Mouse (Mus musculus) Patski (cell line): ENCODE results near the gene Tubgcp5. TPM values are rescaled to one million over a fixed set of nuclear protein-coding genes. Genes with fewer than 3 reads are reported as not detected.

ENCODE experiments used
- ATAC-seq: fragments of 100-300 bp; one replicate; pipeline ENCODE4 v1.8.0; 2021
- CTCF ChIA-PET: fragments of 350-600 bp; sonication (Branson Sonifier 250); formaldehyde crosslinking; loops from one replicate; lab custom pipeline; 2022; ENCODE audit warnings: inconsistent platforms; lab: Charles Lee
- POLR2A ChIA-PET: fragments of 350-600 bp; sonication (Branson Sonifier 250); formaldehyde crosslinking; loops from one replicate; lab custom pipeline; 2022; ENCODE audit warnings: antibody characterized with exemption, inconsistent platforms; lab: Charles Lee
- DNase-seq: peaks from one replicate; pipeline ENCODE4 v3.0.0-alpha.2; 2011; ENCODE audit warnings: low read depth, low spot score
- H3K27me3 ChIP-seq: fragments of 371-371 bp; one replicate; pipeline ENCODE4 v1.5.1; 2021
- CTCF ChIP-seq: fragments of 100-300 bp; IDR thresholded peaks from one replicate; pipeline ENCODE4 v1.5.1; 2021
- in situ Hi-C: fragments of 300-500 bp; cut with MboI; formaldehyde crosslinking; loops from 3 replicates; pipeline ENCODE4 v1.11.1; 2018; ENCODE audit warnings: low pct_unique_long_range_greater_than_20kb, mixed read lengths
- polyA plus RNA-seq: library from polyadenylated mRNA; unstranded; gene quantifications from one replicate; pipeline ENCODE4 v1.2.3, GENCODE M21; 2021

Gene Tubgcp5
- polyA plus RNA-seq, 1 experiment from 2014 or later = 21.6 TPM

DNA sequence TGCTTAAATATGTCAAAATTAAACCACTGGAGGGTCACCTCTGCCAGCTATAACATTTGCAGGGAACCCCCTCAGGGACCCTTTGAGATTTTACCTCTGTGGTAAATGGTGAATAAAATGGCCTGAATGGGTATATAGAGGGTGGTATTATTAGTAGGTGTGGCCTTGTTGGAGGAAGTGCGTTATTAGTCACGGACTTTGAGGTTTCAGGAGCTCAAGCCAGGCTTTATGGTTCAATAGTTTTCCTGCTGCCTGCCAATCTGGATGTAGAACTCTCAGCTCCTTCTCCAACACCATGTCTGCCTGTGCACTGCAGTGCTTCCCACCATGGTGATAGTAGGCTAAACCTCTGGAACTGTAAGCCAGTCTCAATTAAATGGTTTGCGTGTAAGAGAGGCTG lies 75.3 kb downstream of the Tubgcp5 start:
- ChIA-PET CTCF (interaction anchor here (0.9 to 1.7 kb wide), 6 partner anchors 7 to 55 kb away, joined by 3 to 4 read pairs (median 4); no protein-coding TSS in a partner anchor), POLR2A (interaction anchor here (1.1 kb wide), 1 partner anchor 24 kb away, joined by 4 read pairs; no protein-coding TSS in a partner anchor)
- DNase-seq (no peak), ATAC-seq (peak; percentile 51)
- no peaks in the 10 kb centered on the region for H3K27me3 ChIP-seq
- in situ Hi-C loops = no loop called here
- no peak for TF ChIP-seq CTCF

DNA sequence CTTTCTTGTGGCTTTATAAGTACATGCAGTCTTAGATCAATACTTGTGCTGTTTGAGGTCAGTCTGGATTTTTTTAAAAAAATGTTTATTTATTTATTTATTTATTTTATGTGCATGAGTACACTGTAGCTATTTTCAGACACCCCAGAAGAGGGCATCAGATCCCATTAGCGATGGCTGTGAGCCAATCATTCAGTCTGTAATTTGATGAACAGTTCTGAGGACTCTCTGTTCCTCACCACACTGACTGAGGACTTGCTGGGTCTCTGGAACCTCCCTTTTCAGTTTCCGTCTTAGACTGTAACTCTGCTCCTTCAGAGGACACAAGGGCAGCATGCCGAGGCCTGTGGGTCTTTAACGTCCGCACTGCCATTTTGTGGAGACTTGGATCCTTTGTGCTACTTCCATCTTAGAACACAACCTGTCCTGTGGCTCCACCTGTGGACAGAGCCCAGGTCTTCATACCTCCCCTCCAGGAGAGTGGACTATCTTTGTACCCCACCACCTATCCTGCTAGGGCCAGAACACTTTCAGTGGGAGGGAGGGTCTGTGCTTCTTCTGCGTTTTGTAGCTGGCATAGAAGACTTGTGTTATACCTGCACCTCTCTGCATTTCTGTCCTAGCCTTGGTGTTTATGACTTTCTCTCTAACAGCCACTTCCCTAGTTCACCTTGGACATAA lies 76.5 kb downstream of the Tubgcp5 start:
- ChIA-PET POLR2A (interaction anchor here (1.1 kb wide), 1 partner anchor 23 kb away, joined by 4 read pairs; no protein-coding TSS in a partner anchor), CTCF (interaction anchor here (0.7 to 1.7 kb wide), 6 partner anchors 9 to 30 kb away, joined by 3 to 4 read pairs (median 4); no protein-coding TSS in a partner anchor)
- ATAC-seq (no peak), DNase-seq (no peak)
- no peaks in the 10 kb centered on the region for H3K27me3 ChIP-seq
- TF ChIP-seq CTCF = peak; percentile 9
- in situ Hi-C loops = no loop called here

DNA sequence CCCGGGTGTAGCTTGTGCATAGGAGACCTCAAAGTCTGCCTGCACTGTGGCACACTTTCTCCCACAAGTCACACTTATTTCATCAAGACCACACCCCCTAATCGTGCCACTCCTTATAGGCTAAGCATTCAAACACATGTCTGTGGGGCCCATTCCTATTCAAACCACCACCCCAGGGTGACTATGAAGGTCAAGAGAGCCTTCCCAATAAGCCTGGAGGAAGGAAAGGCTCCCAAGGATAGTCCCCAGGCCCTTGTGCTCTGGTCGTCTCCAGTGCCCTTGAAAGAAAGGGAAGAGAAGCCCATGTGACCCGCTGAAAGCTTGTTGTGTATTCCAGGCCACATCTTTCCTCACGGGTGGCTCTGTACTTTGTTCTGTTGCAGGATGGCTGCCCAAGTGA lies 77.5 kb downstream of the Tubgcp5 start:
- ATAC-seq (no peak), DNase-seq (no peak)
- in situ Hi-C loops = no loop called here
- no peaks in the 10 kb centered on the region for H3K27me3 ChIP-seq
- ChIA-PET POLR2A (no interaction called here), CTCF (no interaction called here)
- no peak for TF ChIP-seq CTCF

DNA sequence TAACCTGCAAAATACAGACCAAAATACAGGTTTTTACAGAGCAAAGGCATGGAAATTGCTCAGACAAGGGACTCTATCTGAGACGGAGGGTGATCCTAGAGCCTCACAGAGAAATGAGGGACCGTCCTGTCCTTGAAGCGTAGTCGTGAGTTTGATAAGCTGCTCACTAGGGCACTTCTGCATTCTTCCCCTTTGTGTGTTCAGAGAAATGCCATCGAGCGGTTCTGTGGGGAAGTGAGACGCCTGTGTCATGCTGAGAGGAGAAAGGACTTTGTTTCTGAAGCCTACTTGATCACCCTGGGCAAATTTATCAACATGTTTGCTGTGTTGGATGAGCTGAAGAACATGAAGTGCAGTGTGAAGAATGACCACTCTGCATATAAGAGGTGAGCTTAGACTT lies 80.7 kb downstream of the Tubgcp5 start:
- no peak for ATAC-seq
- no peak for TF ChIP-seq CTCF
- ChIA-PET POLR2A (interaction anchor here (0.6 kb wide), 1 partner anchor 21 kb away, joined by 3 read pairs; no protein-coding TSS in a partner anchor), CTCF (interaction anchor here (1.3 kb wide), 1 partner anchor 51 kb away, joined by 3 read pairs; no protein-coding TSS in a partner anchor)
- no peaks in the 10 kb centered on the region for H3K27me3 ChIP-seq
- in situ Hi-C loops = no loop called here
- no peak for DNase-seq

DNA sequence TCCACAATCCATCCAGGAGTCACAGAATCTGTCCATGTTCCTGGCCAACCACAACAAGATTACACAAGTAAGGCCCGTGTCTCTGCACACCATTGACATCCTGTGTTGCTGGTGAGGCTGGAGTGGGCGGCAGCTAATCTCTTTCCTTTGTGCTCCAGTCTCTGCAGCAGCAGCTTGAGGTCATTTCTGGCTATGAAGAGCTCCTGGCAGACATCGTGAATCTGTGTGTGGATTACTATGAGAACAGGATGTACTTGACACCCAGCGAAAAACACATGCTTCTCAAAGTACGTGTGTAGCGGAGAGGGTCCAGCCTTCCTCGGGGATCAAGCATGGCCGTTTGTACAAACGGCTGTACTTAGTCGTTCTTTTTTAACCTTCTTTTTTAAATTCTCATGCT lies 83.8 kb downstream of the Tubgcp5 start:
- no peaks in the 10 kb centered on the region for H3K27me3 ChIP-seq
- in situ Hi-C loops = no loop called here
- ATAC-seq (no peak), DNase-seq (no peak)
- POLR2A ChIA-PET = no interaction called here
- CTCF ChIA-PET = no interaction called here
- TF ChIP-seq CTCF = no peak

DNA sequence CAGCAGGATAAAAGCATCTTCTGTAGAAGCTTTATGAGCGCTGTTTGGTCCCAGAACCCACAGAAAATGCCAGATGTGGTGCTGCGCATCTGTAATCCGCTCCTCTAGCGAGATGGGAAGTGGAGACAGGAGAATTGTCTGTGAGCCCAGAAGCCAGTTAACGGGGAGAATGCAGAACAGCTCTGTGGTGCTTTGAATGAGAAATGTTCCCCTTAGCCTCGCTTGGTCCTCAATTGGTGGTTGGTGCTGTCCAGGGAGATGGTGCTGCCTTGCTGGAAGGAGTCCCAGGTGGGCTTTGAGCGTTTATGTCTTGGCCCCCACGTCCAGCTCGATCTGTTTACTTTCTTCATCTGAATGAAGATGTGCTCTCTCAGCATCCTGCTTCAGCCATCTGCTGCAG lies 86.9 kb downstream of the Tubgcp5 start:
- ChIA-PET POLR2A (interaction anchor here (1.5 kb wide), 1 partner anchor 10 kb away, joined by 4 read pairs; no protein-coding TSS in a partner anchor), CTCF (no interaction called here)
- ATAC-seq (no peak), DNase-seq (no peak)
- H3K27me3 ChIP-seq = no peaks in the 10 kb centered on the region
- in situ Hi-C loops = no loop called here
- no peak for TF ChIP-seq CTCF

Other genes starting within 250 kb of the Tubgcp5 start
- gene Siglech, start 26.0 kb upstream of the Tubgcp5 start, polyA plus RNA-seq = not detected
- 81.0 TPM for gene Cyfip1, start 47.6 kb downstream of the Tubgcp5 start, polyA plus RNA-seq
- 57.4 TPM for gene Nipa2, start 168.3 kb downstream of the Tubgcp5 start, polyA plus RNA-seq
- 14.9 TPM for gene Nipa1, start 225.8 kb downstream of the Tubgcp5 start, polyA plus RNA-seq